Mouse (Mus musculus) large intestine, adult 2 months (tissue): ENCODE measurements around the gene Xrcc4. TPM values are rescaled to one million over a fixed set of nuclear protein-coding genes. Genes with fewer than 3 reads are reported as not detected.
A peak's percentile ranks its signal among the peaks of the same experiment; 100 is the strongest.
"Not testable (repeated sequence)": the region's sequence is repeated elsewhere in the genome, so short reads cannot be mapped to it uniquely, and the experiment has no call there.

Experiments
- DNase-seq: peaks from one replicate; pipeline ENCODE4 v3.0.0-alpha.2; 2012; ENCODE audit warnings: low read depth, low spot score
- WGBS: fragments of 180-500 bp; shearing (Covaris S2); methylation state at CpG from one replicate; pipeline ENCODE4 v1.1.7; 2018; 5-methylcytosine and 5-hydroxymethylcytosine counted together
- polyA plus RNA-seq: library from polyadenylated mRNA; depleted of rRNA; stranded (reverse); fragments of >200 nt; gene quantifications from 2 replicates; pipeline ENCODE4 v1.2.3, GENCODE M21; 2012; rRNA removed

Gene Xrcc4
- 0.70 and 0.72 TPM in 2 replicates for polyA plus RNA-seq

DNA sequence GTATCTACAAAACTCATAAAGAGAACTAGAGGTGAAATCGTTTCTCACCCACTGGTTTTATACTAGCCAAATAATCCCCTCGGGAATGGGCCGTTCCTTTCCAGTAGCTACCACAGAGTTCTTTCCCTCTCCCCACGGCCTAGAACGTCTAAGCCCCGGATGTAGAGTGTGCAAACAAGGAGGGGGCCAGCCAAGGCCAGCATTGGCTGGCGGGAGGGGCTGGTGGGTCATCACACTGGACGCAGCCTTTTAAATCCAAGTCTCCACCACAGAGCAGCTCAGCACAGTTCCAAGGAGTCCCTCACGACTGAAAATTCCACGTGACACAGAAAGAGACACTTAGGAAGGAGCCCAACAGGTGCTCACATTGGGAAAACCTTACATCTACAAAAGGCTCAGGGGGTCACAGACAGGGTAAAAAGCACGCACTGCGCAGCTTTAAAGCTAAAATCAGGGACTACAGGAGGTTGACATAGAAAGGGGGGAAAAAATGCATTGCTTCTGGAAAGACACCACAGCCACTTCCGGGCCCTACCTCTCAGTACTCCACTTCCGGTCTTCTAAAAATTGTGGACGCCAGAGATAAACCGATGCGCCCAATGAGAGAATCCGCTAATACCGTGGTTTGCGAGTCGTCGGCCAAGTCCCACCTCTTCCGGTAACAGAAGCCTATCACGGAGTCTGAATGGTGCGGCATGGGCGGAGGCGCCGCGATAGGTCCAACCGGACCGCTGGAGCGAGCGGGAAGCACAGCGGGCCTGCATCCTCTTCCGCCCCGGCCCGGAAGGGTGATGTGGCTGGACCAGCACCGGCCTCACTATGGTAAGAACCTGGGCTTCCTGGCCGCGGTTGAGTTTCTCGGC is at the start of gene Xrcc4, which contains the start of gene Tmem167:
TSS of gene Xrcc4 (minus strand) at position 647 of the 863 bp plus-strand sequence.
TSS of gene Tmem167 (plus strand) at position 162 of the 863 bp plus-strand sequence.
- peak; percentile 98 for DNase-seq
- 1% methylated on average over 41 of the region's 41 CpGs for WGBS

DNA sequence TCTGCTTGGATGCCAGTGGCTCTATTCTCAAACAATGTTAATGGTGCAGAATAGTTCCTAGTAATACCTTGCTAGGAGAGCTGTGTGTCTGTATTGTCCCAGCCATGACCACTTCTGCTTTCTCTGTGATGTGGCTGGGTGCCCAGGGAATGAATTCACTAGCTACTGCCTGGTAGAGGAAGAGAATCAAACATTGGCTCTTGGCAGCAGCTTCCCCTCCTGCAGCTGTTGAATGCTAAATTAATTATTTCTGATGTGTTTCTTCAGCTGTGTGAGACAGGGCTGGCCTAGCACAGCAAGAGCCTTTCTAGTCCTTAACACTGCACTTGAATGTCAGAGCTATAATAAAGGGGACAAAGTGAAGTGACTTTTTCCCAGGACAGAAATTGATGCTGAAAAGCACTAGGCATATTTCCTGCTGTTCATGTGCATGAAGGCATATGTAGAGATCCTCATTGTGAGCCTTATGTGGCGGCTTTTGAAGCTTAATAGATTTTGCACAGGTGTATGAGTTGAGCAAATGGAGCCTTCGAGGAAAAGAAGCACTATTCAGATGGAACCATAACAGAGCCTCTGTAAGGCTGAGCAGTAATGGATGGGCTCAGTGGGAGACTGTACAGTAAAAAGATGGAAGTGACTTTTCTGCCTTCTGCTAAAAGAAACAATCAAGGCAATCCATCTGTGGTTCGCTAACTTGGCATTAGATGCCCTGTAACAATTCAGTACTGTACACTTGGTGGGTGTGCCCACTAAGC is 46.9 kb upstream of the Xrcc4 start:
- DNase-seq = no peak
- WGBS = 89% methylated on average over 3 of the region's 3 CpGs

DNA sequence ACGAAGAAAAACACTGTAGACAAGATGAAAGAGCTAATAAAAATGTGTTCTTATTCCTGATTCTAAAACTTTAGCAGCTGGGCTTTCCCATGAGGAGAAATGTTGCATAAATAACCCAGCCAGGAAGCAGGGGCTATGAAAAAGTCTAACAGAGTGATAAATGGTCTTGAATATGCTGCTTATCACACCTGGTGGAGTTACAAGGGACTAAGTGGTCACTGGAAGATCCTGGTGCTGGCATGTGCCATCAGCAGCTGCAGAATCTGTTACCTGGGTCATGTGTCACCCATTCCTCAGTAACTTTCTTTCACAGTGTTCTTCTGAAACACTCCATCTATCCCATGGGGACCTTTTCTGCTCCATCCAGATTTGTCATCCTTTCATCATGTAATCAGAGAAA is 22.3 kb upstream of the Xrcc4 start:
- WGBS = 48% methylated on average over 1 of the region's 1 CpGs
- DNase-seq = no peak

DNA sequence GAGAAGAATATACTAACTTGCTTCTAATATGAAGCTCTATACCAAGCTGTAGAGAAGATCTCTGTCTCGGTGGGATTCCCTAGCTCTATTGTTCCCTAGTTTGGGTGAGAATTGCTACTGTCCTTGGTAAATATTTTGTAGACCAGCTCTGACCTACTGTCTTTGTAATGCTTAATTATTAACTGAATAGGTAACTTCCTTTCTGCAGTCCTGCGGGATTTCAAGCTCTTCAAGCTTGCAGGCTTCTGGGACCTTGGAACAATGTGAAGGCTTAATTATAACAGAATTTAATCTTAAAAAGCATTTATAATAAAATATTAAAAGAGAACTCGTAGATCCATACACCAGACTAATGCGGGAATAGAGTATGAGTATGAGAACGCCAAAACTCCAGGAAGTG is 19.3 kb upstream of the Xrcc4 start:
- WGBS = 81% methylated on average over 5 of the region's 5 CpGs
- not testable (repeated sequence) for DNase-seq

DNA sequence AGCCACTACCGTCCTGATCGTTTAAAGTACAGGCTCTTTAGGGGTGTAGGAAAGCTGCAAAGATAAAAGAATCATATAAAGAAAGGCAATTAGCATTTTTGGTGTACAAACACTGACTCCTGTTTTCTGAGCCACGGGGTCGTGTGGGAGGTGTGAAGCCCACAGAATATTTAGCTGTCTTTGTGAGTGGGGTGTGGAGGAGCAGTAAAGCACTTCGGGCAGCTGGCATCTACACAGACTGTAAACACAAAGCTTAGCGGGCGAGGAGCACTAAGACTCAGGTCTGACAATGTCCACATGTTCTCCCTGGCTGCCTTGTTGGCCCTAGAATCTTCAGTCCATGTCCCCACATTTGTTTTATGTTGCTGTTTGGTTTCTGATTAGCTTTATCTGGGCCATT is 16.7 kb upstream of the Xrcc4 start:
- no peak for DNase-seq
- WGBS = 54% methylated on average over 7 of the region's 7 CpGs

DNA sequence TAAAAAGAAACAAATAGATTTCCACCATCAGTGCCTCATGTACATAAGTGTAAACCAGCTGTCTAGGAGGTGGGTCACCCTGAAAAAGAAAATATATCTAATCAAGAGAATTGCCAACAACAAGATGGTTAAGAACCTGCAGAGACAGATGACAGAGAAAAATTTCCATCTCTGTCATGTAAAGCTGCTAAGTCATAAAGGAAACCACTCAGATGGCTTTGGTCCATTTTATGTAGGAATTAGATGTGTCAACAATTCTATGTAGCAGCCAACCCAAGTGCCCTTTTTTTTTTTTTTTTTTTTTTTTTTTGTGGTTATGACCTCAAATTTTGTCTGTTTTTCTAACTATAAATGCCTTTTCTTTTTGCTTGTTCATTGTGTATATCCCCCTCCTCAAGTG is 12.1 kb upstream of the Xrcc4 start:
- DNase-seq = no peak

DNA sequence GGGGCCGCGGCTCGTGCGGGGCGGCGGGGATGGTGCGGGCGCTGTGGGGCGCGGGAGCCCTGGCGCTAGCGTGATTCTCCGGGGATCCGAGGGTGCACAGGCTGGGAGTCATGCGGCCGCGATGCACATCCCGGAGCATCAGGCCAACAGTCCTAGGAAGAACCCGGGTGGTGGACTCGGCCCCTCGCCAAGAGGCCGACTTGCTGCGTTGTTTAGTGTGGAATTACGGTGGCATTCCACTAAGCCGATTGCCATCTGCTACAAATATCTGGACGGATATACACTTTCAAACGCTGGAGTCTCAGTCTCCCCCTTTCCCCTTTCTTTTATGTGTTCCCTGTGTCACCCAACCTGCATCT is 396 bp upstream of the Xrcc4 start:
- no peak for DNase-seq
- WGBS = 1% methylated on average over 27 of the region's 27 CpGs

DNA sequence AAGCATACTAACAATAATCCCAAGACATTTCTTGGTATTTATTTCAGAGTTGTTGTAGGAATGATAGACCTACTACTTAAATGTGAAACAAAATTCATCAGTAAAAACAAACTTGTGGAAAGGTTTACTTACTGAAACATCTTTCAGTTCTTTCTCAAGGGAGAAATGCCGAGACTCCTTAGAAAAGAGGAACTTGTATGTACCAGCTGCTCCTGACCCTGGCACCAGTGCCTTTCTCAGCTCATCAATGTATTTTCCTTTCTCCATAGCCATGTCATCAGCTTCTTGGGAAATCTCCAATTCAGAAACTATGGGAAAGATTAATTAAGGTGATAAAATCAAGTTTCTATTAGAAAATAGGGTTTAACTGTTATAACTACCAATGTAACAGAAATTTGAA is 27.5 kb downstream of the Xrcc4 start:
- DNase-seq = no peak
- WGBS = 85% methylated on average over 1 of the region's 1 CpGs

DNA sequence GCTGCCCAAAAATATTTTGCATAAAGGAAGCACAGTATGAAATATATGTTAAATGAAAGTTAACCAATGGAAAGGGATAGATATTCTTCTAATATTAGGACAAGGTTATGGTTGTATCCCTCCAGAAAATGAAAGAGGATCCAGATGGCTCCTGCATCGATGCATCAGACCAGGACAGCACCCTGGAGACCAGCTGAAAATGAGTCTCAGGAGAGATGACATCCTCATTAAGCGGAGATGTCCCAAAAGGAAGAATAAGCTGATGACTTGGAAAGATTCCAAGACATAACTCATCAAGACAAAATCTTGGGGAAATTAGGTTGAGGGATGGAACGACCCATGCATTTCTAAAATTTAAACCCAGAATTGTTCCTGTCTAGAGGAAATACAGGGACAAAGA is 37.0 kb downstream of the Xrcc4 start:
- WGBS = 68% methylated on average over 3 of the region's 3 CpGs
- DNase-seq = no peak

DNA sequence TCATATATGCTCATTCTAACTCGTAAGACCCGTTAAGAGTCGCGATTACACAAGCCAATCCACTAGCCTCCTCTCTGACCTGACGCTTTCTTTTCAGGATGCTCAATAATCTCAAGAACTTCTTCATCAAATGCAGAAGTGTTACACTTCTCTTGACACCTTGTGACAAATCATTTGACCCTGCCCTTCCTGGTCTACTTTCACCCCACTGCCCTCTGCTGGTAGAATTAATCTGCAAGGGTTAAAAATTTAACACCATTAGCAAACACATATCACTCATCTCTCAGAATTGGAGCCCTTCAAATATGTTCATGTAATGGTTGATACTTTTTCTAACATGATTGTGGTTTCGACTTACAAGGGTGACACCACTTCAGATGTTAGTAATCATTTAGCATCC is 37.7 kb downstream of the Xrcc4 start:
- WGBS = 81% methylated on average over 6 of the region's 6 CpGs
- no peak for DNase-seq

DNA sequence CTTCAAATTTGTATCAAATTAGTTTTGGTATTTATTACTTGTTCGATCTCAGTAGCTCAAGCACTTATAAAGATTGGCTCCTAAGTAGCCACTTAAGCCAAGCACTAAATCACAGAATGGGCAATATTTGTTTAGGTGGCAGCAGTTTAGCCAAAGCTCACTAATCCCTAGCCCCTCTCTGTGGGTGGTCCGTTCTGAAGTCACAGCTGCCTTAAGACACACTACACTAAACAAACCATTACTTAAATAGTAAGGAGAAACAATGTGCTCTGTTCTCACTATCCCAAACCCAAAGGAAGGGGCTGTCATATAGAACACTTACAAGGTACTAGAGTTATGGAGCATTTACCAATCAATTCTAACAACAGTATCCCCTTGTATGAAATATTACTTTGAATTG is 49.8 kb downstream of the Xrcc4 start:
- DNase-seq = no peak
- 46% methylated on average over 2 of the region's 2 CpGs for WGBS

DNA sequence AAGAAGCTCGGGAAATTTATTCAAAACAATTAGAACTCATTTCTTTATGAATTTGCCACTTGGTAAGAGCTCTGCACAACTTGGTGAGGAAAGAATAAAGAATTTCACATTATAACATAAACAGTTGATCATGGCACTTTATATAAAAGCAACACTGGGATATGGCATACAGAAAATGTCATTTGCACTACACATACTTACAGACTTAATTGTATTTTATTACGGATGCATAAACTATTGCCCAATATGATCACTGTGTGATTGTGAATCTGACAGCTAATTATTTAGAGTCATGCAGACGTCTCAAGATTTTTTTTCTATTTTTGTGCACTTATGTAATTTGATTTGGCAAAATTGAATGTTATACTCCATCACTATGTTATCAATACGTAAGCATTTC is 56.4 kb downstream of the Xrcc4 start:
- WGBS = 79% methylated on average over 4 of the region's 4 CpGs
- DNase-seq = no peak

DNA sequence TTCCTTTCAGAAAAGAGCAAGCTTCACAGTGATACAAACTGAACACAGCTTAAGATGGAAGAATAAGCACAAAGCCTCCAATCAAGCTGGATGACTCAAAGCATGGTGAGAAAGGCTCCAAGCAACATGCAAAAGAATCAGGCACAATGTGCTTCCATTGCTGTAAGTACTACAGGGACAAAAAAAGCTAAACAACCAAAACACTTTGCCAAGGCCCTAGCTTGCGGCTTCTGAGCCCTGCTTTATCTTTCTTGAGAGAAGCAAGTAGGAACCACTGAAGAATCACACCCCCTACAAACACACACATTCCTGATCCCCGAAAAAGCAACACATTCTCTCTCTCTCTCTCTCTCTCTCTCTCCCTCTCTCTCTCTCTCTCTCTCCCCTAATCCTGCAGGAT is 56.9 kb downstream of the Xrcc4 start:
- 73% methylated on average over 2 of the region's 2 CpGs for WGBS
- DNase-seq = no peak

DNA sequence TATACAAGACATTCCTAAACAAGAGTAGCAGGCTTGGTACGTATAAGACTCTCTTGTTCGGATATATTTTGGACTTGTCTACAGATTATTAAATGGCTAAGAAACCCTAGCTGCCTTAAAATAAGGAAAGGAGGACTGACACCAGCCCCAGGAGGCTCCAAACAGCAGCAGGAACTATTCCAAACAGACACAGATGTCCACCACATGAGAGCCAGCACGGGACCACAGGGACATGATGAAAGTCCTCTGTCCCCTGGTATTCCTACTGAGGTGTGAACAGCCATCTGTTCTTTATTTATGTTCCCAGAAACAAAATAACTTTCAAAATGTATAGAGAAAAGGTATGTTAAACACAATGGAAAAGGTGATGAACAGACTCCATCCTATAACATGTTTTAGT is 58.5 kb downstream of the Xrcc4 start:
- WGBS = 82% methylated on average over 3 of the region's 3 CpGs
- DNase-seq = no peak

DNA sequence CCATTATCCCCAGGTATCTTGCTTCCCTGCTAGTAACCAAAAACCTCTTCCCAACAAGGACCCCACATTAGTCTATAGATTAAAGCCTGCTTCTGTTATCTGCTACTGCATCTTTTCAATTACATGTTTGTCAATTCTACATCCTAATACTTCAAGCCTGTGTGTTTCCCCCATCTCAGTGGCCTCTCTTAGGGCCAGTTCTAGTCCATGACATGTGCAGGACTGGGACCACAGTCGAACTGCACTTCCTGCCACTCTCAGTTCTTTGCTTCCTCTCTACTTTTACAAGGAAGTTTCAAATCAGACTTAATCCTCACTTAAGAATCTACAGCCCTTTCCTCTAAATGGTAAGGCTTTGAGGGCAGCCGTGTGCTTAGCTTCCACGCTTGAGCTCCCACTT is 76.8 kb downstream of the Xrcc4 start:
- DNase-seq = no peak
- WGBS = 76% methylated on average over 3 of the region's 3 CpGs

DNA sequence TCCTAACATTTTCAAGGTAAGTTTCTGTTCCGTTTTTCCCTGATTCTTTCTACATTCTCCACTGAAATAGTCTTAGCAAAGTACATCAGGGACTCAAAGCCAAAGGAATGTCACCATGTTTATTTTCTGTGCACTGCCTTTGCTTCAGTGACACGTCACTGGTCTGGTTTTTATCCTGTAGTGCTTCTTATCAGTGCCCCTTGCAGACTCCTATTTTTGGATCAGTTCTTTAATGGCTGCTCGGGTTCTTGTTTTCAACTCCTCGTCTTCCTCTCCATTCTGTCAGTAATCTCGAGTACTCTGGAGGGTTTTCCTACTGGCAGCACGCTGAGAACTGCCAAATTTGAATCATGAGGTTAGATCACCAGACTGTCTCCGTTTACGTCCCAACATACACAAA is 77.2 kb downstream of the Xrcc4 start:
- WGBS = 79% methylated on average over 8 of the region's 8 CpGs
- DNase-seq = no peak

DNA sequence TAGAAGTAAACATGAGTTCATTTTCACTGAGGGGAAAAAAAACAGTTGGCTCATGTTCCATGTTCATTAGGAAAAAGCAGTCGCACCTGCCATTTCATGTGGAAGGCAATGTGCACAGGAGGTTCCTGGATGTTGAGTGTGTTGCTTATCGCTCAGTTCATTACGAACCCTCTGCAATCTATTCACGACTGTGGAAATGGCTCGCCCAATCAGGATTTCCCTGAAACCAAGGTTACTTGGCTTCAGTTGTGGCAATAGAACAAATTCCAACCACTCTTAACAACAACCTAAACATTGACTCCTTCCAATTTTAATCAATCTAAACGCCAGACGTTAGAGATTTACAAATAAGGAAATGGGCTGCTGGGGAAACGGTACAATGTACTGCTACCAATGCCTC is 78.3 kb downstream of the Xrcc4 start:
- peak; percentile 13 for DNase-seq
- 36% methylated on average over 8 of the region's 8 CpGs for WGBS

DNA sequence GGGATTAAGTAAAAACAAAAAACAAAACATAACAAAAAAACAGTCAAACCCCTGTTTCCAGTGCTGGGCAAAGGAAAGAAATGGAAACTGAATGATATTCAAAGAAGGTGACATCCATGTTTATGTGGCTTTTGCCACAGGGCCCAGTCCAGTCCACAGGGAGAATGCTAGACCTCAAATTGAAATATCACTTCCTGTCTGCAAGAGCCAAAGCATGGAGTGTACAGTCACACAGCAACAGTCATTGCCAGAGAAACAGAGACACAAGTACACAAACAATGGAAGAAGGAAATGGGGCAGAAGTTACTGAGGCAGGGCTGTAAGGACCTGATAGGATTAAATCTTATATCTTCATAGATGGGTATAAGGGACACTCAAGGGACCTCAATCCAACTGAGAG is 79.6 kb downstream of the Xrcc4 start:
- no peak for DNase-seq

DNA sequence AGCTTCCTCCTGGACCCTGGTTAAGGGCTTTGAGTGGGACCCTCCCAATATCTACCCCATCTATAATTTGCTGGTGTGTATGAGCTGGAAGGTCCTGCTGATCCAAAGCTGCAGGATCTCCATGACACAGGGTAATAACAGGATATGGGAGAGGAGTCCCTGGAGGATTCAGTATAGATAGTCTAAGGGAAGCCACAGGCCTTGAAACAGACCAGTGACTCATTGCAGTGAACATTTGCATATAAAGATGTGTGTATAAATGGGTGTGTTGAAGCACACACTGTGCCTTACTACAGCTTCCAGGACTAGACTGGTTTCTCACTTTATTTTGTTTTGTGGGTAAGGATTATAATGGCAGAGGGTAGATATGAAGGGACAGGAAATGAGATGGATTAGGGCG is 83.8 kb downstream of the Xrcc4 start:
- WGBS = 95% methylated on average over 1 of the region's 1 CpGs
- DNase-seq = no peak

DNA sequence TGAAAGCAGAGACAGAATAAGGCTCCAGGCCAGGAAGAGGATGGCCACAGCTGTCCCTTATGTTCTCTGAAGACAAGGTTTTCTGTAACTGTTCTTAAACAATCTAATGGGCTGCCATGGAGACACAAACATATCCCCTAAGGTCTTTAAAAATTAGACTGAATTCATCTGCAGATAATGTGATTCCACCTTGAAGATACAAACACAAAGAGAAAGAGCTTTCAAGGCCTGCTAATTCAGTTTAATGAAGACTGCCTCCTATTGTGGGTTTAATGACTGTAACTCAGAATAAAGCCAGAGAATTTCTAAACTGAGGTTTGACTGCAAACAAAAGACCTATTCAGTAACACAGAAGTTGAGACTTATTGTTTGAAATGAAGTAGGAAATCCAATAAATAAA is 91.9 kb downstream of the Xrcc4 start:
- DNase-seq = no peak

DNA sequence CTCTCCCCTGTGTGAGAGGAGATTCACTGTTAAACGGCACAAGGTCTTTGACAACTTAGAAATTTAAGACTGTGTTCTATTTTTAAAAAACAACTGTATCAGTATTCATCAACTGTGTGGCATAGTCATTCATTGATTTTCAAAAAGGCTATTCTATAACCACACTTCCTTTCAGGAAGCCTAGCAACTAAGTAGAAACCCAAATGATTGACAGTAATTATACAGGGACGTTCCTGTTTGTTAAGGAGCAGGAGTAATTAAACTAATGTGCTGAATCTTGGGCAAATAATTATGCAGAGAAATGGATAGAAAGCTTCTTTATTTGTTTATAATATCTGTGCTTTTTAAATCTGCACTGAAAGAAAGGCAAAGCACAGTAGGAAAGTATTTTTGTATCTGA is 103.3 kb downstream of the Xrcc4 start:
- WGBS = 62% methylated on average over 2 of the region's 2 CpGs
- no peak for DNase-seq
